Mouse (Mus musculus) cerebellum, adult (tissue): Measurements from ENCODE around the gene Krt84.

ENCODE experiments used
- ATAC-seq: cut with Nextera tagmentation; 2 replicates; pipeline ENCODE4 v1.9.2; 2017; ENCODE audit warnings: mild to moderate bottlenecking, moderate library complexity, mixed read lengths; ENCODE audit not compliant: insufficient number of reproducible peaks, low FRiP score, low TSS enrichment

Gene Krt84

DNA sequence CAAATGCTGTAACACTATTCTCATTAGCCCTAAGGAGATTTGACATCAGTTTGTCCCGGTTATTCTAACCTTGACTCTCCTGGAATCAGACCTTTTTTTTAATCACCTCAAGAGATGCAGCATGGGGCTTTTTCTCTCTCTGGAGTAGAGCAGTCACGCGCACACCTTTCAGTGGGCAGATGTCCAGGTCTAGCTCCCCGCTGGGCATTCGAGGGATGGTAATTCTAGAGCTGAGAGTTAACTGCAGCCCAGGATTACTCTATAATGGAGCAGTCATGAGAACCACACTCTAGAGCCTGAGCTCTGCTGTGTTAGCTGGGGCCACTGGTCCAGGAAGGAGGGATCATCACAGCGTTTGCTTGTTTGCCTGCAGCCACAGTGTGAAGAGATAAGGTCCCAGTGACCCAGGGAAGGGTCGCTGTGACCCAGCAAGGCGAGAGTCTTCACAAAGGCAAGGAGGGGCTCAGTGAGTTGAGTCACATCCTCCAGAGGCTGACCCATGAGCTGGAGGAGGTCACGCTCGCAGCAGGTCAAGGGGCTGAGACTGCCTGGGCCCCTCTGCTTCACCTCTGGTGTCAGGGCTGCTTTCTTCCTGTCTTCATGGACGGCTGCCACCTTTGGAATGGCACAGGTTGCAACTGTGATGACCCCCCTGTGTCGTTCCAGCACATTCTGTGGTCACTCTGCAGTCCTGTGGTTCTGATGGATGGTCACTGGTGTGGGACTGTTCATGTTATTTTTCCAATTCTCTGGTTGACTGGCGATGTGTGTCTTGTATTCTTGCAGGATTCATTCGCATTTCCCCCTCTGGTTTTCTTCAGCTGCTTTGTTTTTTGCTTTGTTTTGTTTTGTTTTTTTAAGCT lies 25.5 kb downstream of the Krt84 start:
- no peak for ATAC-seq

DNA sequence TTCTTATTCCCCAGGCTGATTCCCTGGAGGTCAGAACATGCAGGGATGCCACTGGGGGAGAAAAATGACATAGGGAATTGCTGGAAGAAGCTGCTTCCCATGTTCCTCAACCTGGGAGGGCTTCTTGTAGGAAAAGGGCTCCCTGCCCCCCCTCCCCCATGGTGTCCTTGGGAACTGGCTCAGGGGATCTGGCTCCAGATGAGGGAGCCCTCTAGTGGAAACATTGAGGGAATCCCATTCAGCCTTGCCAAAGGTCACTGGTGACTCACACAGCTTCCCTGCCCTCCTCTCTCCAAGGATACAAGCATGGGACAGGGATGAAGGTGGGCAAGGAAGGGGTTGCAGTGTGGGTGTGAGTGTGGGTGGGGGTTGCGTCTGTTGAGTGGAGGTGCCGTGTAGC lies 35.4 kb downstream of the Krt84 start:
- no peak for ATAC-seq

DNA sequence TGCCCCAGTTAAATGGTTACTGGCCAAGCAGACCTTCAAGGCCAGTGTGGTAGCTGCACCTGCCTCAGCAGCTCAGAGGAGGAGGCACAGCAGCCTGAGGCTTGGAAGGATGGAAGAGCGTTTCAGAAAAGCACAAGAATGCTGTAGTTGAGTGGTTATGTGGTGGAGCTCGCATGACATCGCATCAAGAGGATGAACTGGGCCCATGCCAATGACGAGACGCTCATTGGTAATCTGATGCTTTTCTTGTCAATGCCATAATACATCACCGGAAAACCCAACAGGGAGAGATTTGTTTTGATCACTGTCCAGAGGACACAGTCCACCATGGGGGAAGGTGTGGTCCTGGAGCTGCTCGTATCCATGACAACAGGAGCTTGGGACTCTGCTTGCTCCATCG lies 37.4 kb downstream of the Krt84 start:
- no peak for ATAC-seq

DNA sequence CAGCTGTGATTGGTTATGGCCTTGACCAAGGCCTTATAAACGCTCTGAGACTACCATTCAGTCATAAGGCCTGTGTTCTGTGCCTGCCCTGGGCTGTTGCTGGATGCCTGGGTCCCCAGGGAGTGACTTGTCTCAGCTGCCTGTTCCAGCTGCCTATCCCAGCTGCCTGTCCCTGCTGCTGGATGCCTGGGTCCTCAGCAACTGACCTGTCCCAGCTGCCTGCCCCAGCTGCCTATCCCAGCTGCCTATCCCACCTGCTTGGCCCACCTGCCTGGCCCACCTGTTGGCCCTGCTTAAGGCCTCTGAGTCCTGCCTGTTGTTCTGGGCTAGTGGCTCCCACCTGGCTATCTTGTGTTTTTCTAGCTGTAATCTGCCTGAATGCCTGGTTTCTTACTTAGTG lies 38.4 kb downstream of the Krt84 start:
- no peak for ATAC-seq

DNA sequence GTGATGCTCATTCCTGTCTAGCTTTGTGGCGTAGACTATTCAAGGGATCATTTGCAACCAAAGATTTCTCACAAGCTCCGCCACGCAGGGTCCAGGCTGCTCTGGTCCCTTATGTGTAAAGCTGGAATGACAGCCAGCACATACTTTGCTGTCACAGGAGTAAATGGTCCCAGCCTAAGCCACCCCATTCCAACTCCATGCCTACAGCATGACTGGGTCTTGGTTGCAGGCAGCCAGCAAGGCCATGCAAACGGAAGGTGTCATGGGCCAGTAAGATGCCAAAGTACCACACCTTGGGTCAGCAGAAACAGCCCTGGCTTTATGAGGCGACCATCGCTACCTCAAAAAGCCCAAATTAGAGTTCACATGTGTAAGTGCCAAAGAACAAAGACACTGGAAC lies 38.9 kb downstream of the Krt84 start:
- ATAC-seq = no peak

DNA sequence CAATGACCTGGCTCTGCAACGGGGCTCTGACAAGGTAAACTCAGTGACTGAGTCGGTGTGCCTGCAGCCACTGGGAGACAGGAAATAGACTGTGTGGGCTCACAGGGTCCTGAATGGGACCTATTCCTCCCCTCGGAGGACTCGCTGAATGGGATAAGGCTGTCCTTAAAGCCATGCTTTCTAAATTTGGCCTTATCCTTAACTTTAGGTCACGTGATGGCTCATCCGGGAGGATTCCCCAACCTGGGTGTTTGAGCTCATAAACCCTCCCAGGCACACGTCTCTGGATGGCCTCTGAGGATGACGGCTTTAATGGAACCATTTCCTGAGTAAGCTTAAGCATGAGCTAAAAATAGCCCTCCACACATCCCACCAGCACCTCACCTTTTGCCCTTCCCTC lies 39.9 kb downstream of the Krt84 start:
- ATAC-seq = no peak

DNA sequence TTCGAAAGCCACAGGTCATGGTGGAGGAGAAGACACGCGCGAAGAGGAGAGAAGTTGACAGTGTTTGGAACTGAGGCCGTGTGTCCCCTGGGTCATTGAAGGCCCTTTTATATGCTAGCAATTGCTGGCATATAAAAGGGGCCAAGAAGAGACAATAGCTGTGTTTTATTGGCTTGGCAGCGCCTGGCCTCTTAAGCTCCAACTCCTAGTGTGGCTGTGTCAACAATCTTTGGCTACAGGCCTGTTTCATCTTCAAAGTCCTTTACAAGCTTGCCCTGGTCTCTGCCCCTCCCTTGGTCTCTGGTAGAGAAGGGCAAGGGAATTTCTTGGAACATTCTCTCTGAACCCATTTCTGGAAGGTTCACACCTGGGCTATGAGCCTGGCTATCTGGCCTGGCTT lies 41.2 kb downstream of the Krt84 start, which contains the start of gene Krt83:
Gene Krt83, minus strand, starts transcription at position 82 of the 400 bp plus-strand sequence.
- ATAC-seq = no peak

DNA sequence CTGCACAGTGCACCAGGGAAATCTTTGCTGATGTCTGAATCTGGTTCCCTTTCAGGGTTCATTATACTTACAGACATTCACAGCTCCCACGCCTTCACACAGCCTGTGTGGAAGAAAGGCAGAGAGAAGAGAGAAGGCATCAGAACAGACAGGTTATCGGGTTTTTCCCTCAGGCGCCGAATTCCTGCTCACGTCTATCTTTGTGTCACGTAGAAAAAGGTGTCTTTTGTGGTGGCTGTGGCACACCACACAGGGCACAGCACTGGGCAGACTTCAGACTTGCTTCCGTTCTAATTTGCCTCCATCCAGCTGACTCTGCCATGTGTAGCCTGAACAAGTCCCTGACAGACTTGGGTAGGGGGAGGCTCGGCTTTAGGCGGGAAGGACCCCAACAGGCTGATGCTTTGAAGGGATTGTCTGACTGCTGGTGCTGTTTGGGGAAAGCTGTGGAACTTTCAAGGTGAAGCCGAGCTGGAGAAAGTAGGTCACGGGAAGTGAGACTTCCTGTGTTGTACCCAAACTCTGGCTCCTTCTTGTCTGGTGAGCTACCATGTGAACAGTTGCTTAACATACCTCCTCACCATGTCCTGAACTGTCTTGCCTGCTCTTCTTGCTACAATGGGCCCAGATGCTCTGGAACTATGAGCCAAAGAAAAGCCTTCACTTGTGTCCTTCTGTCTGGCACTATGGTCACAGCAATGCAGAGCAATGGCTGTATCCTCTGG lies 46.5 kb downstream of the Krt84 start:
- ATAC-seq = no peak

DNA sequence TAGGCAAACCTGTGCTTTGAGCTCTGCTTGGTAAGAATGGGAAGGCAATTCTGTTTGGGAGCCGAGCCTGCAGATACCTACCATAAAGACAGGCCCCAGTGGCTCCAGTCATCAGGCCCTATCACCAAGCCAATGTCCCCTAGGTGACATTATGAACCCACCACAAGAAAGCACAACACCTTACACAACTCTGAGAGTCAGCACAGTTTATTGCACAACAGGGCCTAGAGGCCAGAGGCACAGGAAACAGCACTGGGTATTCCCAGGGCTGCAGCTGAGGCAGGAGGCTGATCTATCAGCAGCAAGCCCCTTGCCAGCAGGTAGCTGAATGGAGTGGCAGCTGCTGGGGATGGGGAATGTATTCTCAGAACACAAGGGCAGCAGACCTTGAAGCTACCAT lies 47.7 kb downstream of the Krt84 start:
- ATAC-seq = no peak

DNA sequence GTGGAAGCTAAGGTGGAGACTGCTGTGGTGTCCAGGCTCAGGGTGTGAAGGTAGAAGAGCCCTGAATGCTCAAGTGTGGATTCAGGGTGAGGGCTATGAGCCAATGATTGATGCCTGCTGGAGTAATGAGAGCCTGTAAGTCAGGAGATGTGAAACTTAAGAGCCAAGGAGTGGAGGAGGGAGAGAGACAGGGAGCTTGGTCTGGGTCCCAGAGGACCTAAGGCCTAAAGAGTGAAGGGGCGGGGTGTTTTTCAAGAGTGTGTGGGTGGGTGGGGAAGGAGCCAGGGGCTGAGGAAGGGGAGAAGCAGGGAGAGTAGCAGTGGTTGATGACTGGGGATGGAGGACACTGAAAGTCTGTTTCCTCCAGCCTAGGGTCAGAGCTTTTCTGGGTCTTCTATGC lies 49.0 kb downstream of the Krt84 start:
- ATAC-seq = no peak

DNA sequence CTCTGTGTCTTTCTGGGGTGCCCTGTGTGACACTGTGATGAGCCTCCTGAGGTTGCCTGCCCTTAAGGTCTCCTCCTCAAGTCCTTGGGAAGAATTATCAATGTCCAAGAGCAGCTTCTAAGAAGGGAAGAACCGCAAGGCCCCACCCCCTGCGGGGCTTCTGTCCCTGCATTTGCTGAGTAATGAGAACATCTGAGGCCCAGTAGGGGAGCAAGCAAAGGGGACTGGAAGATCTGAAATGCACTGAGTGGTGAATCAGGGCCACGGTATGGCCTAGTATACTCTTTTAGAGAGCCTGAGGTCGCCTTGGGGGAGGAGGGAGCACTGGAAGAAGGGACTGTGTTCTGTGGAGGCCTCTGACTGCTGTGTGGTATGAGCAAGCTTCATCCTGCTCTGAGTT lies 50.6 kb downstream of the Krt84 start:
- ATAC-seq = no peak

DNA sequence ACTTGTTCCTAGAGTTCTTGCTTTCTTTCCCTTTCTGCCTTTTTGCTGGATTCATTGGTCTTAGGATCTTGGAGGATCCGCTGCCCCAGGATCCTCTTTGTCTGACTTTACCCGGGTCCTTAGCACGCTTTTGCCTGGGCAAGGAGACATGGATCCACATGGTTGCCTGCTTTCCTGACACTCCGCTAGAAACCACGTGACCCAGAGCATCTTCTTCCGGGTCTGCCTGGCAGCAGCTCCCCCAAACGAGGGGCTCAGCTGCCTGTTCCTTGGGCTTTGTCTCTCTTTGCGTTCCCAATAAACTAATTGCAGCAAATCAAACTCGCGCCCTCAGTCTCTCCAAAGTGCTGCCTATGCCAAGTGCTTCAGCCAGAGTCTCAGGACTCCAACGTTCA lies 53.0 kb downstream of the Krt84 start:
- ATAC-seq = no peak

DNA sequence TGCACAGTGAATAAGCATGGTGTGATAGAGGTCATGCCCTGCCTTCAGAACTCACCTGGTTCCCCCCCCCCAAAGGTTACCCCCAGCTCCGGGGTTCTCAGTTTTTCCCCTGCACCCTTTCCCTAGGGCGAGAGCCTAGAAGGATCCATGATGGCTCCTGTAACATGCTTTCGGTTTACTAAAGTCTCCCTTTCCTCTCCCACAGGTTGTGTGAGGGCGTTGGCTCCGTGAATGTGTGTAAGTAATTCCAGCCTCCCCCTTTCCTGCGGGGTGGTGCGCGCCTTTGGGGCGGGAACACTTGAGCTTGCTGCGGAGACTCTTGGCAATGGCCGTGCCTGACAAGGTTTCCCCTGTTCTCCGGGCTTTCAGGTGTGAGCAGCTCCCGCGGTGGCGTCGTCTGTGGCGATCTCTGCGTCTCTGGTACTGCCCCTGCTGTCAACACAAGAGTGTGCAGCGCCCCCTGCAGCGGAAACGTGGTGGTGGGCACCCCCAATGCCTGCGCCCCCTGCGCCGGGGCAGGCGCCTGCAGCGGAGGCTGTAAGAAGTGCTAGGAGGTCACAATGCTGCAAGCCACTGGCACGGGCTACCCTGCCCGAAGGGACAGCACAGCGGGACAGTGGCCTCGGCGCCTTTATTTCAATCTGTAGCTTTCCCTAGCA lies 53.5 kb downstream of the Krt84 start:
- no peak for ATAC-seq
